Mouse (Mus musculus) heart, postnatal 10 days (tissue): ENCODE measurements around the gene Actn1. TPM values are rescaled to one million over a fixed set of nuclear protein-coding genes. Genes with fewer than 3 reads are reported as not detected.

Source experiments
- DNase-seq, 2 experiments: peaks; one replicate each; pipeline ENCODE4 v3.0.0; 2021
- intact Hi-C: fragments of 180-260 bp; cut with DNase I; formaldehyde crosslinking; loops from one replicate; pipeline ENCODE4 v1.15.1; 2025
- total RNA-seq, 2 experiments: library from RNA; stranded (reverse); gene quantifications; 2 replicates each; pipeline ENCODE4 v1.2.3; 2021

The Actn1 gene
- total RNA-seq, 2 experiments from 2014 or later = 70.7 to 71.9 TPM

- intact Hi-C loops = loop anchor here (2.0 kb wide), 2 partner anchors 19 to 29 kb away; no protein-coding TSS in a partner anchor
- DNase-seq = peak; percentile 93 to 95
Observed at GRCm38 (mm10) chr12:80230111-80230700, 30.0 kb downstream of the Actn1 start.

GRCm38 (mm10) chr12:80229010-80229800 is 31.0 kb downstream of the Actn1 start:
- intact Hi-C loops = loop anchor here (2.0 kb wide), 1 partner anchor 30 kb away; no protein-coding TSS in a partner anchor
- DNase-seq = peak in 1 of 2 experiments; percentile 36

GRCm38 (mm10) chr12:80228356-80228755 is 31.8 kb downstream of the Actn1 start:
- peak in 1 of 2 experiments; percentile 44 for DNase-seq

DNA sequence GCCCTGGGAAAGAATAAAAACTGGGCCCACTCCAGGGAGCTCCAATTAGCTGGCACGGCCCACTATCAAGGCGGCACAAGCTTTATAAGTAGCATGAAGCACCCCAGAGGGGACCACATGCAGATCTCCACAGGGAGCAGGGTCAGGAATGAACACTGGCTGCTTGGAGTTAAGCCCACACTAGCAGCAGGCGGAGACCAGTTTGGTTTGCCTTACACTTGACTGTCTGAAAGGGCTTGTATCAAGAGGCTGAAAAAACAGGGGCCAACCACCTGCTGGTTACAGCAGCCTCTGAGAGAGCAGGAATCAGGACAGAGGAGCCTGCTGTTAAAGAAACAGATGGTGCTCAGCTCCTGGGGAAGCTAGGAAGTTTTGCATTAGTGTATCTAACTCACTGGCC is 32.3 kb downstream of the Actn1 start:
- intact Hi-C loops = loop anchor here (2.0 kb wide), 1 partner anchor 29 kb away; no protein-coding TSS in a partner anchor

More at GRCm38 (mm10) chr12:80228356-80228755, 31.8 kb downstream of the Actn1 start:
- intact Hi-C loops = loop anchor here (2.0 kb wide), 1 partner anchor 30 kb away; no protein-coding TSS in a partner anchor

GRCm38 (mm10) chr12:80226101-80226500 is 34.1 kb downstream of the Actn1 start:
- intact Hi-C loops = no loop called here
- DNase-seq = no peak

More for the DNA sequence above, 32.3 kb downstream of the Actn1 start:
- peak; percentile 66 for DNase-seq

- no peak for DNase-seq
- intact Hi-C loops = no loop called here
Observed at GRCm38 (mm10) chr12:80224241-80224731, 35.9 kb downstream of the Actn1 start.

DNA sequence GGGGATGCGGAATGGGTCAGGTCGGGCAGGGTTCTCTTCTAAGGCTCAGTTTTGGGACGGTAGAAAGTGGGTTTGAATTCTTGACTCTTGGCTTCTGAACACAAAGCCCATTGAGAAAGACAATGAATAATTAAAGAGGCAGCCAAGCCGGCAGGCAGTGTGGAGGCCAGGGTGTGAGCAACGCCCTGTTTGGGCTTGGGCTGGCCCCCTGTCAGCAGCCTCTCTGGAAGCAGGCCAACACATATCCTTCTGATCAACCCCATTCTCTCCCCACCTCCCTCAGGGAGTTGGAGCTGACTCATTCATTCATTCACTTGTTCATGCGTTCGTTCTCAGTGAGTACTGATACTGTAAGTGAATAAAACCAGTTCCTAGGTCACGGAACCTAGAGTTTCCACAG is 36.7 kb downstream of the Actn1 start:
- peak; percentile 68 to 72 for DNase-seq
- intact Hi-C loops = no loop called here

GRCm38 (mm10) chr12:80222473-80222872 is 37.7 kb downstream of the Actn1 start:
- DNase-seq = peak in 1 of 2 experiments; percentile 50
- intact Hi-C loops = no loop called here

DNA sequence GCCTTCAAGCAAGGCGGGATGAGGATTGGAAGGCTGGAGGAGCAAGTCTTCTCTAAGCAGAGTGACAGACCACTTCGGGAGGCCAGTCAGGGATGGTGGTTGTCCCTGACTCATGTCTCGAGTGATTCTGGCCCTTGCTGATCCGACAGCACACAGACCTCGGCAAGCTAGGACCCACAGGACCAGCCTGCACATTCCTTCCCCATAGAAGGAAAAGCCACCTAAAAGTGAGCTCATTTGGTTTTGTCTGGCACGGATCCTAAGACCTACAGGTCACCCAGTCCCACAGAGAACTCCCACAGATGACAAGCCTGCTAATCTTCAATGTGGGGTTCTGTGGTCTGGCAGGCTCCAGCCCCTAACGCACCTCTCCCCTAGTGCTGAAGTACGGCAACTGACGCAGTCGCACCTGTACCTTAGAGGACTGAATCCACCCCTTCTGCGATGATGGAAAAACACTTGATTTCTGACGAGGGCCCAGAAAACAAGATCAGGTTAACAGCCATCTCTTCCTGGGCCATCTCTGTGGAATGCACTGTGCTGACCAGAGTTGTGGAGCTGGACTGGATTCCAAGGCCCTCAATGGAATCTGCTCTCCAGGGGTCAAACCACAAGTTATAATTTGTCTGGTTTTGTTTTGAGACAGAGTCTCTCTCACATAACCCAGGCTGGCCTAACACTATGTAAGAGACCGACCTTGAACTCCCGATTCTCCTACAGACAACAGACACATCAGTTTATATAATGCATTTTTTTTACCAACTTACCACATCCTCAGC is 39.7 kb downstream of the Actn1 start:
- no peak for DNase-seq
- intact Hi-C loops = no loop called here

GRCm38 (mm10) chr12:80218784-80219183 is 41.4 kb downstream of the Actn1 start:
- DNase-seq = no peak
- intact Hi-C loops = loop anchor here (5.0 kb wide), 1 partner anchor 39 kb away; no protein-coding TSS in a partner anchor

DNA sequence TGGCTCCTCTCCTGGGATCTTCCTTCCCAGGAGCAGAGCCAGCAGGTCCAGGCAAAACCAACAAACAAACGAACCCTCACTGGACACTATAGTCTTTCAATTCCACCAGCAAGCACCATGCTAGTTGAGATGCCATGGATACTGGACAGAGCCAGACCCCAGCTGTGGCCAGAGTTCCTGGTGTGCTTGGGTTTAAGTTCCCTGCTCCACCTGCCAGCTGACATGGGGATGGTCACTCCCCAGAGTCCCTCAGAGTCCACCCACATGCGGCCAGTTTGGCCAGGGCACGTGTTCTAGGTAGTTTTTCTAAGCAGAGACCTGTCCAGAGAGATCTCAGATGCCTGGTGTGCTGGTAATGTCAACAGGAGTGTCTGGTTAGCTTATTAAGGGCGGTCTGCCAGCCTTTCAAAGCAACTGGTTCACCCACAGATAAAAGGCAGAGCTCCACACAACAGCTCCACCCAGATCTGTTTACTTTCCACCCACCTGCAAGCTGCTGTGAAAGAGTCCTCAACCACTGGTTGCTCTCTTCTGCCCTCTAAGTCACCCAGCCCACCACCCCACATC is 42.0 kb downstream of the Actn1 start:
- intact Hi-C loops = loop anchor here (5.0 kb wide), 1 partner anchor 39 kb away; no protein-coding TSS in a partner anchor
- DNase-seq = peak in 1 of 2 experiments; percentile 49

DNA sequence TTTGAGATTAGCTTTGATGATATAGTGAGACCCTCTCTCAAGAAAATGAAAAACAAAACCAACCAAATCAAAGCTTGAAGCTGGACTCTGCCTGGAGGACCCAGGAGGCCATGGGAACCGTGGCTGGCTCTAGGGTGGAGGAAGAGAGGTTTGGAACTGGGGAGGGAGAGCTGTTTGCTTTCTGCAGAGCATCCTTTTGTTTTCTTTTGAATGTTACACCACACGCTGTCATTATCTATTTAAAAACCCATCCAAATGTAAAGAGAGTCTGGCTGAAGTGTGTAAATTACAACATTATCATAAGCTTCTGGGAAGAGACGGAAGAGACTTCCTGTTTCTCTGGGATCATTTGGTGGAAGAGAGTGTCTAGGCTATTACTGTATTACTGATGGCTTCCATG is 43.1 kb downstream of the Actn1 start:
- intact Hi-C loops = loop anchor here (5.0 kb wide), 1 partner anchor 40 kb away; no protein-coding TSS in a partner anchor
- no peak for DNase-seq

- intact Hi-C loops = loop anchor here (5.0 kb wide), 1 partner anchor 41 kb away; no protein-coding TSS in a partner anchor
- DNase-seq = peak; percentile 80 to 86
Observed at GRCm38 (mm10) chr12:80216258-80216881, 43.8 kb downstream of the Actn1 start.

- DNase-seq = peak in 1 of 2 experiments; percentile 56
- intact Hi-C loops = no loop called here
Observed at GRCm38 (mm10) chr12:80213810-80214209, 46.4 kb downstream of the Actn1 start.

GRCm38 (mm10) chr12:80213263-80213662 is 46.9 kb downstream of the Actn1 start:
- DNase-seq = no peak
- intact Hi-C loops = no loop called here

DNA sequence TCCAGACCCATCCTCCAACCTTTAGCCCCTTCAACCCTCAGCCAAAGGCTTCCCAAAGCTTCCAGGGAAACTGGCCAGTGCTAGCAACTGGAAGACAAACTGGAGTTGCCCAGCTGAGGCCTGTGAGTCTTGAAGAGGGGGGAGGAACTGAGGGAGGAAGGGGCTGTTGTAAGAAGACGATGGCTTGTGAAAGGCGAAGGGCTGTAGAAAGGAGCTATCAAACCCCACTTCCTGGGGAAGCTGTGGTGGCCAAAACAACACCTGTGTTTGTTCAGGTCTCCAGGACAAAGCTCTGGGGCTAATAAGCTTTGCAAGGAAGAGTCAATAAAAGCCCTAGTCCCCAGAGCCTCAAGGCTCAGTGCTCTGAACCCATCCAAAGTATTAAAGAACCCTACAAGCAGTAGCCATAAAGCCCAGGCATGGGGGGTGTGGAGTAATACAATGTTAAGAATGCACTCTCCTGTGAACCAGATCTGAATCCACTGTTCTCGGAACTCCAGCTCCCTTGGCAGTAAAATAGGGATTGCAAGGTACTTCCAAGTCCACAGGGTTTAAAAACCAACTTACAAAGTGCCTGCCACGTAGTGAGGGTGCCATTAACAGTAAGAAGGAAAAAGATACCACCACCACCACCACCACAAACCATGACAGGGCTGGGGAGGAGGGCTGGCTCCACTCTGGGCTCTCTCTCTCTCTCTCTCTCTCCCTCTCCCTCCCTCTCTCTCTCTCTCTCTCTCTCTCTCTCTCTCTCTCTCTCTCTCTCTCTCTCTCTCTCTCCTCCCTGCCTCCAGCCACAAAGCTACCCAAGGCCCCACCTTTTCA is 49.2 kb downstream of the Actn1 start:
- DNase-seq = no peak
- intact Hi-C loops = no loop called here

GRCm38 (mm10) chr12:80209914-80210313 is 50.3 kb downstream of the Actn1 start:
- no peak for DNase-seq
- intact Hi-C loops = no loop called here

DNA sequence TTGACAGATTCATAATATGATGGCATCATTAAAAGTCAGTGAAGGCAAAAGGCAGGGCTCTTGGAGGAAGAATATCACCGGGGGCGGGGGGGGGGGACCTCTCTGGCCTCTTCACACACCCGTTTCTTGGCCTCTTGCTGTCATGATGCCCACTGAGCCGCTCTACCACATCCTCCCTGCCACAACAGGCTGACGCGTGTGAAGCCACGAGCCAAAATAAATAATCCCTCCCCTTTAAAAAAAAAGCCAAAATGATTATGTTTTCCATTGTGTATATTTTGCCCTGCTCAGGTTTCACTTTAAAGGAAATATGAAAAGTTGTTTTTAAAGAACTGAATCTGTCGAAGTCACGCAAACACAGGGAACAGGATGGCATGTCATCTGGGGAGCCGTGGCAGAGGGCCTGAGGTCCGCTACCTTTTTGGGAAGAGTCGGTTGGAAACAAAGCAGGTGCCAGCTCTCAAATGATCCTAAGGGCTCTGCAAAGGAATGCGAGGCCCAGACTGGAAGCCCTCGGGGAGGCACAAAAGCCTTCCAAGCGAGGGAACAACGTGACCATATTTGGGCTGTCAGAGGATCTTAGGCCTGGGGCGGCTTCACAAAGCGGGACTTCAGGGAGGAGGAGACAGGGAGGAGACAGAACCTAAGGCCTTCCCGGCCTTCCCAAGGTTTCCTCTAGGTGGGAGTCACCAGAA is 51.9 kb downstream of the Actn1 start:
- DNase-seq = peak; percentile 53
- intact Hi-C loops = no loop called here
